Comparison of ENCODE assay signal across 8 mouse cellular contexts in genomic region chr2:30077502-30078348, GRCm38 (mm10). TPM values are rescaled to one million over a fixed set of nuclear protein-coding genes. Genes with fewer than 3 reads are reported as not detected.
DNase-seq lines count a peak whose midpoint lies in the region; ATAC-seq and TF ChIP-seq lines count a peak whose summit lies in the region.

Gene Pkn3, plus strand, starts transcription at chr2:30077684.

- H3K9ac ChIP-seq in heart, embryonic 11.5 days (ENCODE audit: low read depth, low read length): peak within 1 kb of the TSS; percentile 81
- peak within 1 kb of the TSS; percentile 78 for H3K9ac ChIP-seq in kidney, embryonic 15.5 days
- peak within 1 kb of the TSS; percentile 50 for H3K9ac ChIP-seq in liver, embryonic 14.5 days (replicated peaks)
- peak within 1 kb of the TSS; percentile 28; the same call in 1 of the 2 replicates for H3K9ac ChIP-seq in stomach, embryonic 14.5 days (replicated peaks; ENCODE audit: low read depth, low read length)

- peak within 1 kb of the TSS; percentile 96 for H3K4me2 ChIP-seq in heart, embryonic 11.5 days
- peak within 1 kb of the TSS; percentile 97 for H3K4me2 ChIP-seq in kidney, embryonic 15.5 days
- peak within 1 kb of the TSS; percentile 100 for H3K4me2 ChIP-seq in liver, embryonic 14.5 days (ENCODE audit: low read depth)
- H3K4me2 ChIP-seq in stomach, embryonic 14.5 days (replicated peaks; ENCODE audit: low read depth, low read length): peak within 1 kb of the TSS; percentile 73

- H3K36me3 ChIP-seq in heart, embryonic 11.5 days (ENCODE audit: control insufficient read depth, insufficient read depth, low read length): peaks cover 4% of the 10 kb centered on the region
- H3K36me3 ChIP-seq in kidney, embryonic 15.5 days: peaks cover 18% of the 10 kb centered on the region
- no peaks in the 10 kb centered on the region for H3K36me3 ChIP-seq in liver, embryonic 14.5 days (replicated peaks; ENCODE audit: control insufficient read depth, insufficient read depth, low read depth)
- H3K36me3 ChIP-seq in stomach, embryonic 14.5 days (ENCODE audit: control insufficient read depth, insufficient read depth, low read length): peaks cover 9% of the 10 kb centered on the region

- peak within 1 kb of the TSS; percentile 66 for H3K4me3 ChIP-seq in embryonic fibroblast, embryonic 13.5 days (ENCODE audit: insufficient read depth, low read length)
- H3K4me3 ChIP-seq in heart, embryonic 11.5 days (ENCODE audit: low read depth, low read length): peak within 1 kb of the TSS; percentile 64
- peak within 1 kb of the TSS; percentile 75 for H3K4me3 ChIP-seq in kidney, embryonic 15.5 days (replicated peaks)
- peak within 1 kb of the TSS; percentile 58 to 62 for H3K4me3 ChIP-seq in liver, embryonic 14.5 days (ENCODE audit: insufficient read depth in 1 of 2, low read depth in 2 of 2, low read length in 2 of 2)
- peak within 1 kb of the TSS; percentile 48 for H3K4me3 ChIP-seq in stomach, embryonic 14.5 days (ENCODE audit: low read depth, low read length)

- 0 out of 2 replicates have a peak, but pooled peaks cover 5% of the 10 kb centered on the region for H3K4me1 ChIP-seq in embryonic fibroblast, embryonic 13.5 days (ENCODE audit: control insufficient read depth, insufficient read depth, low read length)
- peaks cover 13% of the 10 kb centered on the region for H3K4me1 ChIP-seq in heart, embryonic 11.5 days (ENCODE audit: control insufficient read depth, insufficient read depth, low read length)
- H3K4me1 ChIP-seq in kidney, embryonic 15.5 days: peaks cover 14% of the 10 kb centered on the region
- peaks cover 4 to 6% of the 10 kb centered on the region in 2 experiments; a peak in 2 of 4 replicates for H3K4me1 ChIP-seq in liver, embryonic 14.5 days (replicated peaks; ENCODE audit: control insufficient read depth in 2 of 2, insufficient read depth in 2 of 2, low read length in 1 of 2)
- 0 out of 2 replicates have a peak, but pooled peaks cover 7% of the 10 kb centered on the region for H3K4me1 ChIP-seq in stomach, embryonic 14.5 days (ENCODE audit: control insufficient read depth, insufficient read depth, low read length)

- no peaks in the 10 kb centered on the region for H3K27me3 ChIP-seq in heart, embryonic 11.5 days (ENCODE audit: control insufficient read depth, insufficient read depth, low read length)
- no peaks in the 10 kb centered on the region for H3K27me3 ChIP-seq in kidney, embryonic 15.5 days
- H3K27me3 ChIP-seq in liver, embryonic 14.5 days (ENCODE audit: control insufficient read depth, insufficient read depth, low read length): no peaks in the 10 kb centered on the region
- no peaks in the 10 kb centered on the region for H3K27me3 ChIP-seq in stomach, embryonic 14.5 days (ENCODE audit: control insufficient read depth, insufficient read depth, low read length)

- 1% methylated on average over 53 of the region's 53 CpGs for WGBS in heart, embryonic 11.5 days (ENCODE audit: insufficient replicate concordance)
- WGBS in kidney, embryonic 15.5 days: under 1% methylated on average over 53 of the region's 53 CpGs
- WGBS in liver, embryonic 14.5 days (ENCODE audit: insufficient replicate concordance): 1% methylated on average over 53 of the region's 53 CpGs
- under 1% methylated on average over 53 of the region's 53 CpGs for WGBS in stomach, embryonic 14.5 days

- H3K27ac ChIP-seq in embryonic fibroblast, embryonic 13.5 days (ENCODE audit: insufficient read depth, low read length): peak within 1 kb of the TSS; percentile 72
- peak within 1 kb of the TSS; percentile 86 for H3K27ac ChIP-seq in heart, embryonic 11.5 days (ENCODE audit: low read depth, low read length)
- peak within 1 kb of the TSS; percentile 94 for H3K27ac ChIP-seq in kidney, embryonic 15.5 days
- peak within 1 kb of the TSS; percentile 62 for H3K27ac ChIP-seq in liver, embryonic 14.5 days
- H3K27ac ChIP-seq in stomach, embryonic 14.5 days (ENCODE audit: low read length): peak within 1 kb of the TSS; percentile 74

- H3K9me3 ChIP-seq in heart, embryonic 11.5 days (replicated peaks; ENCODE audit: control insufficient read depth, low read length): no peaks in the 10 kb centered on the region
- H3K9me3 ChIP-seq in kidney, embryonic 15.5 days (replicated peaks): no peaks in the 10 kb centered on the region
- no peaks in the 10 kb centered on the region for H3K9me3 ChIP-seq in liver, embryonic 14.5 days (ENCODE audit: control insufficient read depth, low read length)
- H3K9me3 ChIP-seq in stomach, embryonic 14.5 days (ENCODE audit: control insufficient read depth, low read depth, low read length): no peaks in the 10 kb centered on the region

- peak; percentile 93 for TF ChIP-seq CTCF in embryonic fibroblast, embryonic 13.5 days (IDR thresholded peaks at IDR 0.05; ENCODE audit: borderline replicate concordance, insufficient read depth, low read length)
- peak; percentile 95 for TF ChIP-seq CTCF in liver, embryonic 14.5 days (IDR thresholded peaks at IDR 0.05; ENCODE audit: low read depth)

- no peak for TF ChIP-seq EP300 in liver, embryonic 14.5 days (IDR thresholded peaks at IDR 0.05; ENCODE audit: low read depth)

- DNase-seq in CD4-positive, CD25-positive, alpha-beta regulatory T cell, adult 2 months (ENCODE audit: low read depth, low spot score): peak; percentile 90
- DNase-seq in brain, adult 2 months (ENCODE audit: low read depth, low spot score): peak; percentile 84
- peak in 2 of 3 experiments; percentile 59 to 66 for DNase-seq in liver, embryonic 14.5 days (ENCODE audit: low read depth in 3 of 3, low spot score in 3 of 3)
- peak; percentile 69 to 82 for DNase-seq in natural killer cell, adult 2 months (ENCODE audit: low spot score in 2 of 2)

- TF ChIP-seq POLR2A in embryonic fibroblast, embryonic 13.5 days (IDR thresholded peaks at IDR 0.05; ENCODE audit: low read depth, low read length): peak; percentile 69

- ATAC-seq in heart, embryonic 11.5 days (replicated peaks; ENCODE audit: insufficient number of reproducible peaks, low FRiP score, low TSS enrichment): peak; percentile 61
- peak; percentile 79 for ATAC-seq in kidney, embryonic 15.5 days (replicated peaks; ENCODE audit: low FRiP score)
- peak; percentile 71 for ATAC-seq in liver, embryonic 14.5 days (ENCODE audit: insufficient read depth)
- peak; percentile 78 for ATAC-seq in stomach, embryonic 14.5 days (ENCODE audit: insufficient number of reproducible peaks, insufficient read depth, low FRiP score, low read depth)

RNA-seq across cellular contexts. Expression of gene Pkn3, which starts in this region (rescaled TPM):
- 6.5 and 8.2 TPM in 2 replicates for polyA plus RNA-seq in embryonic fibroblast, embryonic 13.5 days (2011; ENCODE audit: insufficient read length, low read depth, missing spikeins)
- polyA plus RNA-seq in heart, embryonic 11.5 days (2014; fragmentation: Nextera tagmentation; extraction: Ambion mirVana): 11.0 and 11.2 TPM in 2 replicates
- polyA plus RNA-seq in kidney, embryonic 15.5 days (2015; fragmentation: Nextera tagmentation; extraction: Ambion mirVana): 11.5 and 13.2 TPM in 2 replicates
- polyA plus RNA-seq in liver, embryonic 14.5 days (2012; rRNA removed): 3.0 and 3.5 TPM in 2 replicates
- polyA plus RNA-seq in liver, embryonic 14.5 days (2014; fragmentation: Nextera tagmentation; extraction: Ambion mirVana): 1.8 and 2.0 TPM in 2 replicates
- polyA plus RNA-seq in stomach, embryonic 14.5 days (2014; fragmentation: Nextera tagmentation; extraction: Ambion mirVana): 6.3 and 6.9 TPM in 2 replicates

Comparison
In these comparisons a context has a peak if more than half of its experiments do, and no peak if none do; other contexts are left out.
1. Peak in every context shown above with its lines: DNase-seq, ATAC-seq, H3K4me3 ChIP-seq and H3K27ac ChIP-seq.
2. H3K9ac ChIP-seq: peak in every context shown above with its lines; median percentile 81 in heart, embryonic 11.5 days; 78 in kidney, embryonic 15.5 days; 50 in liver, embryonic 14.5 days; 28 in stomach, embryonic 14.5 days.